Mouse (Mus musculus) inflammation-experienced regulatory T-cells, adult 6 months (primary cell): ENCODE measurements at regions not wholly inside any gene's neighbourhood (a gene's known extent, or its start where the extent isn't known, plus 50 kb on each side); places are given as distances from the start of the nearest gene placed in this dataset.

Experiments
- ATAC-seq: one replicate; pipeline ENCODE4 v1.8.0; 2017

DNA sequence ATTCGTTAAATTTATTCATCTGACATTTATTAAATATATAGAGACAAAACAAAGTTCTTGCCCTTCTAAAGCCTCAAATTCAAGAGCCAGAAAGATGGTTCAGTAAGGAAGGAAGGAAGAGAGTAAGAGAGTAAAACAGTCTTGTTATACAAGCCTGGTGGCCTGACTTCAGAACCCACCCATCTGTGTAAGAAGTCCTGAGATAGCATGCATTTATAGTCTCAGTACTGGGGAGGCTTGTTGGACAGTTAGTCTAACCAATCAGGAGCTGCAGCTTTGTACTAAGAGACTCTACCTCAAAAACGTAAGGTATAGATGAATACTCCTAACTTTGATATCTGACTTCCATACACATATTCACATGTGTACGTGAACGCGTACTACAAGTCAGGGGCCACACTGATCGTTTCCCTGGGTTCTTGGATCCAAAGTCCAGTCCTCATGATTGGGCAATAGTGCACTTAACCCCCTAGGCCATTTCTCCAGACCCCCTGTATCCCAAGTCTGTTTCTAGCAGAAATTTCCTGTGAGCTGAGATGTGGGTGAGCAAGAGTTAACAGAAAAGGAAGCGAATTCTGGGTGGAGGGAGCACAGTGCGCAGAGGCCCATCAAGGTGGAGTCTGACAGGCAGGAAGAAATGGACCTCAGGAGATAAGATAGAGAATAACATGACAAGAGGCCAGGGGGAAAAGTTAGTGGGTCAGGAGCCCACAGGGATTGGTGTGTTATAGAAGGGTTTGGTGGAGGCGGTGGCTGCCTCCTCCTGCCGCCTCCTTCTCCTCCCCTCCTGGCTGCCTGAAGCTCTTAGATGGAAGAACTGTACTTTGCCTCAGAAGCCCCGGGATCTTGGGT, 187.0 kb downstream of the Kit start:
- ATAC-seq: no peak

DNA sequence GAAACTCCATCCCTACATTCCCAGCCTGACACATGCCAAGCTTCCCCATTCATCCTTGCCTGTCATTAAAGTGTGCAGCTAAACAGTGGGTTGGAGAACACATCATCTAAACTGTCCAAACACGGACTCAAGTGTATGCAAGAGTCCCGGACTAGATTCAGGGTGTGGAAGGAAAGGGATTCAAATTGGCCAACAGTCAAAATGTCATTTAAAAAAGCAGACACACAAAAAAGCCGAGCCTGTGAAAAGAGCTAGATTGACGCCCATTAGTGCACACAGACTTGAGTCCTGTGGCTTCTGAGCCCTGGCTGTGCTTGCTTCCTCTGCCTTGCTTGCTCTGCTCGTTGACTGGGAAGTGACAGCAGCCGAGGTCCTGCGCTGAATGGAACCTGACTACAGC, 181.5 kb downstream of the Kit start:
- no peak for ATAC-seq

DNA sequence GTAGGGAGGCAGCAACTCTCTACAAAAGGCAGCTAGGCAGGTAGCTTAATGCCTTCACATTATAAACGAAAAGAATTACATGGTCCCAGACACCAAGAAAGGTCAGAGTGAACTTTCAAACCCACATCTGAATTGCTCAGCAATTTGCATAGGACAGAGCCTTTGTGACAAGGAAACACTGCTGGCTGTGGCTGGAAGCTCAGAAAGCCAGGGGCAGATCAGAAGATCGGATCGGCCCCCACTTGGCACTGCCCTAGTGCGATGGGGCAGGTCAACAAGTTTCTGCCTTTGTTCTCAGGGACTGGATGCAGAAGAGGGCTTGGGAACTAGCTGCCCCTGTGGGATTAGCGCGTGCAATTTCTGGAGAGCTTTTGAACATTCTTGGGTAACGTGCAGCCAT, 179.6 kb downstream of the Kit start:
- no peak for ATAC-seq

DNA sequence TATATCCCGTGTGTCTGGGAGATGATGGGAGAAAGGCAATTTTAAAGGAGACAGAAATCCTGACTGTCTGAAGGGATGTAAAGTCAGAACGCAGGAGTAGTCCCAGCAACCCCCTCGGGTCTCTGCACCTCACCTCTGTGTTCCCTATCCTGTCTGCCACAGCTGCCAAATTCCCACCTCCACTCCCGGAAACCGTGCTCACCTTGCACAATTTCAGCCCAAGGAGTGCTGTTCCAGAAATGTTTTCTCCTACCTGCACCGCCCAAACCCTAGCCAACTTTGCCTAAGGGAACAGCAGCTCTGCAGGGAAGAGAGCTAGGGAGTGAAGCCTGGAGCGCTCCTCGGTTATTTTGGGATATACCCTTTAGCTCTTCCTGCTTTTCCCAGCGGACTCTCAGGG, 170.6 kb downstream of the Kit start:
- ATAC-seq: no peak

DNA sequence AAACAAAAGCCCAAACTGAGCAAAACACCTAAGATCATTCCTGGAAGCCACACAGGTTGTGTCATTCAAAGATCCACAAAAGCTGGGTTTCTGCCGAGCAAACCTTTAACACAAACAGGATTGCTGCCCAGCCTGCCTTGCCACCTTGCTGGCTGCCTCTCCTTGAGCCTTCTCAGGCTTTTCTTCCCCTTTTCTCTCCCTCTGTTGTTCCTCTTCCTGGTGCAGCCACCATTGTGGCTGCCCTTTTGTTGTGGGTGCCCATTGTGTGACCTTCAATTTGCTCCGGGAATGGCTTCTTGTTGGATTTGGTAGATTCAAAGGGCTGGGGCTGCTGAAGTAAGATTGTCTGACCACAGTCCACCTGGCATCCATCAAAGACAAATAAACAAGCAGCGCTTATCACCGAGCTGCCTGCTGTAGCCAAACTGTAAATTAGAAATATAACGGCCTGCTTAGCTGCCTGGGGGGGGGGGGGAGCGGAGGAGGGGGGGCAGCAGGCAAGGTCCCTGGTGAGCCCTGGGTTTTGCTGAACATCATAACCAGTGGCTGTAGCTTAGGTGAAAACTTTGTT, 169.8 kb downstream of the Kit start:
- no peak for ATAC-seq

DNA sequence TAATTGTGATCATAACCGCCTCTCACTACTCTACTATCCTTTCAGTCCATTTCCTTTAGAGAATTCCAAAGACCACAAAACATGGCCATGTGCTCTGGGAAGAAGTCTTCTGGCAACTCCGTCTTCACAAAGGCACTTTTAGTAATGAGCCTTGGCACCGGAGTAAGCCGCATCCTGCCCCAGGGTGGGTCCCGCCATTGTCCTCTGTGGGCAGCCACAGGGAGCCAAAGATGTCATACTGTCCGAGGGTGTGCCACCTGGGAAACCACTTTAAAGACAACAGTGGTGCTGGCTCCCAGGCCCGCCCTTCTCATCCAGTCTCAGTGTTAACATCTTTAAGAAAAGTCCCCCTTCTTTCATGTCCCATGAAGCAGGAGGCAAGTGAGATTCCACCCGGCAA, 164.6 kb downstream of the Kit start:
- ATAC-seq: no peak

DNA sequence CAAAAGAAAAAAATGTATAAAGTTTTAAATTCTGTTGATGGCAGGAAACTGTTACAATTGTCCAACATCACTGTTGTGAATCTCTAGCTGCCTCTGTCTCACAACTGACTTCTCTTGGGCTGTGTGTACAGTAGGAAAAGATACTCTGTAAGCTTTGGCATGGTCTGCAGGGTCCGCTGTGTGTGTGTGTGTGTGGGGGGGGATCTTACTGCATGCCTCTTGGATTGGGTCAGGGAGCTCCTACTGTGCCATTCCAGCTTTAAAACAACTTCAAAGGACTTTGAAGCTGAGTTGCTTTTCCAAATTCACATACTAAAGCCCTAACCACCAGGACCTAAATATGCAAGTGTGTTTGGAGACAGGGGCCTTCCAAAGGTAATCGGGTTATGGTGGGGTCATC, 163.7 kb downstream of the Kit start:
- no peak for ATAC-seq

DNA sequence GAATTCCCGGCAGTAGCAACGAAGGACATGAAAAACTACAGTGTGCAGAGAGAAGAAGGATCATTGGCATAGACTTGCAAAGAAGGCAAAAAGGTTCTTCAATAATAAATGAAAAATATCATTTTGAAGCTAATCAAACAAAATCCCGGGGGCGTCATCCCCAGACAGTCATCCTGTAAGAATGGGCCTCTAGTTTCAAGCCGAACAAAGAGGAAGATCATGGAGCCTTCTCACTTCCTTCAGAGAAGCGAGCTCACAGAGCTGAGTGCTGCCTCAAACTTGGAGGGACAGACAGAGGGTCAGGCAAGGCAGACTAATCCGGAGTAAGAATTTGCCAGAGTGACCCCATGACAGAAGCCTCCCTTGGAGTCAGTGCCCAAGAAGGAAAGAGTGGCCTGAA, 163.0 kb downstream of the Kit start:
- ATAC-seq: no peak

DNA sequence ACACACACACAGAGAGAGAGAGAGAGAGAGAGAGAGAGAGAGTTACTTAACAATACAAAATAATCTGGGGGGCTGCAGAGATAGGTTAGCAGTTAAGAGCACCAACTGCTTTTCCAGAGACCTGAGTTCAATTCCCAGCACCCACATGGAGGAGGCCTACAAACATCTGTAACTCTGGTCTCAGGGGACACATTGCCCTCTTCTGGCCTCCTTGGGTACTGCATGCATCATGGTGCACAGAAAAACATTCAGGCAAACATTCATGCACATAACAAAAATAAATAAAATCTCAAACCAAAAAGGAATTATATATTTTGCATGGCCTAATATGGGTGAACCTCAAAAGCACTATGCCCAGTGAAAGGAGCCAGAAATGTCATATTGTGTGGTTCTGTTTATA, 161.6 kb downstream of the Kit start:
- ATAC-seq: no peak

DNA sequence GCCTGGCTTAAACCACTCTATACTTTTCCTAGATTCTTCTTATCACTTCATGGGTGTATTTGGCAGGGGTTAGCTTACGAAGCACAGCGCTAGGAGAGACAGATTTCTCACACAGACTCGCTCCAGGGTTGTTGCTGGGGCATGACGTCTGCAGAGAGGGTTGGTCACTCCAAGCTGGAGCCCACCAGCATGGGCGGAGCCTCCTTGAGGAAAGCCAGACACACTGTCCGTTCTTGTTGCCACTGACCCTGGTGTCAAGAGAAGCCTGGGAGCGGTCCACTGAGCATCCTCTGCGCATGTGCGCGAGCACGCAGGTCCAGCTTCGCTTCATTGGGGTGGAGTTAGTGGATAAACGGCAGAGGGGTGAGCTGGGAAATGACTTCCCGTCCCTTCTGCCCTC, 159.8 kb downstream of the Kit start:
- ATAC-seq: no peak

DNA sequence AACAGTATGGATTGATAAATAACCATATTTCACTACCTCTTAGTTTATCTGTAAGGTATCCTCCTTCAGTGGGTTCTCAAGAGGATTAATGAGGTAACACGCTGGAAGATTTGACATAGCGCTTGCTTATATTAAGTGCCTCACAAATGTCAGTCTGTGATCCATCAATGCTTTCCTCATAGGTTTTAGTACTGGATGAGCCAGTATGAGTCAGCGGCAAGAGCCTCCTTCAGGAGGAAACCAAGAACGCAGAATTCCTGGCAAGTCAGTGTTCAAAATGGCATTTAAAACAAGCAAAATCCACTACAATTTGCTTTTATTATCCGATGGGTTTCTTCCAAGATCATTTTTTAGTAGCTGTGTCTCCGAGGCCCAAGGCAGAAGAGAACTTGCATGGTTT, 159.3 kb downstream of the Kit start:
- ATAC-seq: no peak

DNA sequence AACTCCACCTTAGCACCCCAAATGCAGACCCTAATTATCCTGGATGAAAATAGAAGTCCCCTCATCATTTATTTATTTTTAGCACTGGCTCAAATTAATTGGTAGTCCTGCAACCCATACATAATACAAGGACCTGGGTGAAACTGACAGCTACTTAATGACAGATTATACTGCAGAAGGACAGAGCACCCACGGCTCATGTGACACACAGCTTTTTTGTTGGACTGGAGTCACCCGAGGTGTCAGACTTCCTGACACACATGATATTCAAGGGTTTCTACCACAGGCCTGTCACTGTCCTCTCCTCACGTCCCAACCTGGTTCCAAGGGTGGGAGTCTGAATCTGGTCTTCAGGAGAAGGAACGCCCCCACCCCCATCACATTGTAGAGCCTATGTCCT, 156.5 kb downstream of the Kit start:
- no peak for ATAC-seq

DNA sequence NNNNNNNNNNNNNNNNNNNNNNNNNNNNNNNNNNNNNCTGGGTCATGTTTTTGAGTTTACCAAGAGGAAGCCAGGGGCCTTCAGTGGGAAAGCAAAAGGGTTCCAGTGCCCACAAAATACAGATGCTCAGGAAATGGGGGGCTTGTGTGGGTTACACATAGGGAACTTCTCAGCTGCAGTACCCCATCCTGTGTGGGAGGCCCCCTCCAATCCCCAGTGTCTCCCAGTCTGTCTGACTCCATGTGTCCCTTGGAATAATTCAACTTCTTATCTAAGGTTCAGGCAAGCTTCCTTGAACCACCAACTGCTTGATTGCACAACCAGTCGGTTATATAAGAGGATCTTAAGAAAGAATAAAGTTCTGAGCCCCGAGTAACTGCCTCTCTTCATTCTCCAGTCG, 156.0 kb downstream of the Kit start:
- ATAC-seq: no peak

DNA sequence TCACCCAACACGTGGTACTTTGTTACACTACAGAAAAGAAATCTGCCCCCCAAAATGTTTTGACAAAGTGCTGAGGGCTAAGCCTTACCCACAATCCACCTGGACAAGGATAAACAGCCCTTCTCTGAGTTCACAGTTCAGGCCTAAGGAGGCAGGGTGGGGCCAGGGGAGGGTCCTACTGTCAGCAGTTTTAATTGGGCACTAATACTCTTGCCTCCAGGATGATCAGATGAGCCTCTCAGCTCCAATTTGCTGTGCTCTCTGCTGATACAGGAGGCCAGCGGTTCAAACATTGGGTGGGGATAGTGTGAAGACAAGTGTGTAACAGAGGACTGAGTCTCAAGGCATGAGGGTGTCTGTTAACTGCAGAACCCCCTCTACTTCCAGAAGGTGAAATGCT, 146.6 kb downstream of the Kit start:
- ATAC-seq: no peak

DNA sequence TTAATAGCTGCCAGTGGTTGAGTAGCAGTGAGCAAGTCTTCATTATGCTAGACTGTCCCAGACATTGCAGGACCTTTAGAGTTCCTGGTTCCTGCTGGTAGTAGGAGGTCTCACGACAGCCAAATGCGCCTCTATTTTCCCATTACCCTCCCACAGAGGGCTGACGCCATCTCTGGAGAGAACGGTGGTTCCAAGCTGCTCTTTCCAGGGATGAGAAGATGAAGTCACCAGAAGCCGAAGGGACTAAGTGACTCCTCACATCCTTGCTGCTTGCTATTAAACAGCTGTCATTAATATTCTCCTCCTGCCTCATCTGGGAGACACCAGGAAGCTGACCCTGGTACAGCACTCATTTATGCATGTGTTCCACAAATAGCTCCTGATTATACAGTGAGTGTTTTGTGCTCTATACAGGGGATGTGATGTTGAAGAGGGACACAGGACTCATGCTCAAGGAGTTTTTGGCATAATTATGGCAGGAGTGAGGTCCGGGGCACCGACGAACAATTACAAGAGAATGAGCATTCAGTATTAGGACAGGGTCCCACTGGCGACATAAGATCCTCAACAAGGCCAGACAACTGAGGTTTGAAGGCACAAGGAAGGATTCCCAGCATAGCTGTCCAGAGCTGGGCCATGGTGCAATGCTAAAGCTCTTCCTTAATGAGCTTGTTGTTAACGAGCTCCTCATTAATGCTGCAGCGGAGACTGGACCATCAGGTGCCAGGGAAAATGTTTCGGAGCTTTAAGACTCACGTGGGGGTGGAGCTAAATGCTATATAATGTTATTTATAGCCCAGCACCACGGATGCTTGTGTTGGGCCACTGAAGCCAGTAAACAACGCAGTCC, 145.6 kb downstream of the Kit start:
- no peak for ATAC-seq

DNA sequence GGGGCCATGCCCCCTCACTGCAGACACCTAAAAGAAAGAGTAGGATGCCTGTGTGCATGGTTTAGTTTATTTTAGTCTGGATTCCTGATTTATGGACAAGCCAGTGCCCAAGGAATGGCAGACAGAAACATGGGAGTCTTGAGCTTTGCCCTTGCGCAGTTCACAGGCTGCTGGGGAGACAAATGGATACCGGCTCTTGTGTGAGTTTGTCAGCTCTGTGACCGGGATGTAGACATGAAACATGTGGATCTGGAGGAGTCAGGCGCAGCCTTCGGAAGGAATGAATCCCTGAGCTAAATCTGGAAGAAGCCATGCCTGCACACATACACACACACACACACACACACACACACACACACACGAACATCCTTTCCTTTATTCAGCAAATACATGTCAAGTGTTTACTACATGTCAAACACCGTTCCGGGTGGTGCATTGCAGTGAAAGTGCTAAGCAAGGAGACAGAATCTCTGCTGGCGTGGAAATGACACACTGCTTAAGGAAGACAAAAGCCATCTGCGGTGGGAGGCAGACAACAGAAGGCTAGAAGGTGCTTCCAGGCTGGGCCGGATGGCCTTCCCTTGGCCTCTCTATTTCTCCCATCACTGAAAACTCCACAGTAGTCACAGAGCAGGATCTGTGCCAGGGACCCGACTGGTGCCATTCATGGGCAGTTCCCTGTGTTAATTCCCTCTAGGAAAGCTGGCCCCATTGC, 144.0 kb downstream of the Kit start:
- ATAC-seq: no peak
